In the genomic region with DNA sequence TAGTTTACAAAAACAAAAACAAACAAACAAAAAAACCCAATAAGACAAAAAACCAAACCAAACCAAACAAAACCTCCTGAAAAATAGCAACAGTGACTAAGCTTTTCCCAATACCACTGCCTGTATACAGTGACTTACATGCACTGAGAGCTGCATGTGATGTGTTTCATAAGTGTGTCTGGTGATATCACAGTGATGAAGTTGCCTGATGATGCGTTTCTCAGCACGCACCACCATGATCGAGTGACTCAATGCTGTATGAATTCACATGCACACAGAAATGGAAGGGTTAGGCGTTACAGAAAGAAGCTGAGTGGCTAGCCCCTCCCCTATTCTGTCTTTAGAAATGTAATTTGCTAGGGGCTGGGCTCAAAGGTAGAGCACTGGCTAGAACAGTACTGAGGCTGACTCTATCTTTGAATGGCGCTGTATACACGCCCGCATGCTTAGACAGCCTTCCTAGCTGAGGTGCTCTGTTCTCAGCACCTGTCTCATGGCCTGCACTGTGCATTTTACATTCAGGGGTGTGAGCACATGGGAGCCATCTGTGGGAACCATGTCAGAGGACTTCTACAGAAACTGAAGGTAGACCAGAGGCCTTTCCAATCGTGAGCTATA, we compare ENCODE assay signal across 8 mouse cellular contexts. TPM values are rescaled to one million over a fixed set of nuclear protein-coding genes. Genes with fewer than 3 reads are reported as not detected.
A peak's percentile ranks its signal among the peaks of the same experiment; 100 is the strongest.
DNase-seq lines count a peak whose midpoint lies in the region; ATAC-seq and TF ChIP-seq lines count a peak whose summit lies in the region.

No protein-coding gene starts in this region.

- no peaks in the 10 kb centered on the region for H3K9me3 ChIP-seq in embryonic facial prominence, embryonic 11.5 days (replicated peaks; ENCODE audit: control insufficient read depth, low read length)
- H3K9me3 ChIP-seq in embryonic facial prominence, embryonic 10.5 days, result peaks cover 9% of the 10 kb centered on the region; the same call in 1 of the 2 replicates
- H3K9me3 ChIP-seq in intestine, embryonic 16.5 days (ENCODE audit: control insufficient read depth, low read length), result peaks cover 3% of the 10 kb centered on the region
- no peaks in the 10 kb centered on the region for H3K9me3 ChIP-seq in intestine, postnatal 0 days (ENCODE audit: control insufficient read depth)
- H3K9me3 ChIP-seq in limb, embryonic 15.5 days, result no peaks in the 10 kb centered on the region

- WGBS in embryonic facial prominence, embryonic 11.5 days, result 84% methylated on average over 8 of the region's 8 CpGs
- WGBS in embryonic facial prominence, embryonic 10.5 days, result 88% methylated on average over 8 of the region's 8 CpGs
- 84% methylated on average over 8 of the region's 8 CpGs for WGBS in intestine, embryonic 16.5 days
- 77% methylated on average over 8 of the region's 8 CpGs for WGBS in intestine, postnatal 0 days
- WGBS in limb, embryonic 15.5 days, result 73% methylated on average over 8 of the region's 8 CpGs

- H3K4me3 ChIP-seq in embryonic facial prominence, embryonic 11.5 days (ENCODE audit: low read depth, low read length), result no peak overlapping the region
- no peak overlapping the region for H3K4me3 ChIP-seq in embryonic facial prominence, embryonic 10.5 days
- no peak overlapping the region for H3K4me3 ChIP-seq in intestine, embryonic 16.5 days (ENCODE audit: low read length)
- H3K4me3 ChIP-seq in intestine, postnatal 0 days (ENCODE audit: low read depth, low read length), result no peak overlapping the region
- H3K4me3 ChIP-seq in limb, embryonic 15.5 days, result no peak overlapping the region

- ATAC-seq in embryonic facial prominence, embryonic 11.5 days (replicated peaks; ENCODE audit: insufficient number of reproducible peaks, low FRiP score, low TSS enrichment, low read depth), result peak; percentile 71
- ATAC-seq in intestine, embryonic 16.5 days, result 0 out of 2 replicates have a peak, but pooled peaks have one; percentile 37
- ATAC-seq in intestine, postnatal 0 days, result no peak
- no peak for ATAC-seq in limb, embryonic 15.5 days (ENCODE audit: insufficient number of reproducible peaks, low FRiP score, low TSS enrichment, low read depth)

- no peak for DNase-seq in embryonic facial prominence, embryonic 11.5 days (ENCODE audit: low spot score)
- no peak for DNase-seq in embryonic facial prominence, embryonic 10.5 days (ENCODE audit: low spot score)
- peak; percentile 38 for DNase-seq in brain, embryonic 14.5 days (ENCODE audit: low read depth)
- DNase-seq in embryo, embryonic 10.5 days (ENCODE audit: low spot score), result no peak
- DNase-seq in retina, embryonic 14.5 days (ENCODE audit: low spot score), result no peak

- H3K27me3 ChIP-seq in embryonic facial prominence, embryonic 11.5 days (ENCODE audit: control insufficient read depth, insufficient read depth, low read length), result no peaks in the 10 kb centered on the region
- H3K27me3 ChIP-seq in embryonic facial prominence, embryonic 10.5 days (replicated peaks; ENCODE audit: low read depth, poor library complexity, severe bottlenecking), result no peaks in the 10 kb centered on the region
- H3K27me3 ChIP-seq in intestine, embryonic 16.5 days (replicated peaks; ENCODE audit: control insufficient read depth, insufficient read depth, low read length), result no peaks in the 10 kb centered on the region
- H3K27me3 ChIP-seq in intestine, postnatal 0 days (replicated peaks; ENCODE audit: control insufficient read depth, insufficient read depth, low read length), result no peaks in the 10 kb centered on the region
- H3K27me3 ChIP-seq in limb, embryonic 15.5 days, result no peaks in the 10 kb centered on the region

- no peaks in the 10 kb centered on the region for H3K4me1 ChIP-seq in embryonic facial prominence, embryonic 11.5 days (ENCODE audit: control insufficient read depth, insufficient read depth, low read length)
- peaks cover 10% of the 10 kb centered on the region for H3K4me1 ChIP-seq in embryonic facial prominence, embryonic 10.5 days
- H3K4me1 ChIP-seq in intestine, embryonic 16.5 days (ENCODE audit: control insufficient read depth, insufficient read depth, low read length), result peaks cover 7% of the 10 kb centered on the region; the same call in 1 of the 2 replicates
- no peaks in the 10 kb centered on the region for H3K4me1 ChIP-seq in intestine, postnatal 0 days (replicated peaks; ENCODE audit: control insufficient read depth, insufficient read depth, low read length)
- peaks cover 18% of the 10 kb centered on the region for H3K4me1 ChIP-seq in limb, embryonic 15.5 days

- no peak overlapping the region for H3K4me2 ChIP-seq in embryonic facial prominence, embryonic 11.5 days (ENCODE audit: low read depth, low read length)
- H3K4me2 ChIP-seq in intestine, embryonic 16.5 days (ENCODE audit: low read depth, low read length), result no peak overlapping the region
- no peak overlapping the region for H3K4me2 ChIP-seq in intestine, postnatal 0 days (replicated peaks; ENCODE audit: low read depth)
- H3K4me2 ChIP-seq in limb, embryonic 15.5 days, result no peak overlapping the region

- no peak overlapping the region for H3K9ac ChIP-seq in embryonic facial prominence, embryonic 11.5 days (replicated peaks; ENCODE audit: low read length)
- no peak overlapping the region for H3K9ac ChIP-seq in intestine, embryonic 16.5 days (ENCODE audit: low read depth, low read length)
- no peak overlapping the region for H3K9ac ChIP-seq in intestine, postnatal 0 days (ENCODE audit: low read depth, low read length)
- no peak overlapping the region for H3K9ac ChIP-seq in limb, embryonic 15.5 days

- no peak for TF ChIP-seq CTCF in intestine, postnatal 0 days (IDR thresholded peaks at IDR 0.05; ENCODE audit: low read depth)
- no peak for TF ChIP-seq CTCF in brain, embryonic 14.5 days (IDR thresholded peaks at IDR 0.05; ENCODE audit: borderline replicate concordance, extremely low read depth, insufficient read depth, insufficient read length)

- no peak overlapping the region for H3K27ac ChIP-seq in embryonic facial prominence, embryonic 11.5 days (replicated peaks; ENCODE audit: low read depth, low read length)
- no peak overlapping the region for H3K27ac ChIP-seq in embryonic facial prominence, embryonic 10.5 days (replicated peaks)
- H3K27ac ChIP-seq in intestine, embryonic 16.5 days (ENCODE audit: low read length), result no peak overlapping the region
- no peak overlapping the region for H3K27ac ChIP-seq in intestine, postnatal 0 days (ENCODE audit: low read depth, low read length)
- peak overlapping the region; percentile 34; the same call in 1 of the 2 replicates for H3K27ac ChIP-seq in limb, embryonic 15.5 days

- TF ChIP-seq POLR2A in brain, embryonic 14.5 days (IDR thresholded peaks at IDR 0.05; ENCODE audit: borderline replicate concordance, extremely low read depth, insufficient read depth, insufficient read length, poor library complexity, severe bottlenecking), result no peak

- H3K36me3 ChIP-seq in embryonic facial prominence, embryonic 11.5 days (replicated peaks; ENCODE audit: control insufficient read depth, insufficient read depth, low read depth, low read length), result no peaks in the 10 kb centered on the region
- no peaks in the 10 kb centered on the region; the same call in 1 of the 2 replicates for H3K36me3 ChIP-seq in embryonic facial prominence, embryonic 10.5 days (replicated peaks)
- H3K36me3 ChIP-seq in intestine, embryonic 16.5 days (ENCODE audit: control insufficient read depth, insufficient read depth, low read length), result no peaks in the 10 kb centered on the region
- no peaks in the 10 kb centered on the region for H3K36me3 ChIP-seq in intestine, postnatal 0 days (ENCODE audit: control insufficient read depth, insufficient read depth)
- no peaks in the 10 kb centered on the region for H3K36me3 ChIP-seq in limb, embryonic 15.5 days

RNA-seq across cellular contexts. Expression of a gene that starts 44.9 kb away (rescaled TPM):
- polyA plus RNA-seq in embryonic facial prominence, embryonic 11.5 days (2014; fragmentation: Nextera tagmentation; extraction: Ambion mirVana), result 11.9 and 13.0 TPM in 2 replicates
- polyA plus RNA-seq in embryonic facial prominence, embryonic 10.5 days (2016; fragmentation: Nextera tagmentation; extraction: Ambion mirVana), result 8.1 and 9.4 TPM in 2 replicates
- 6.4 and 7.3 TPM in 2 replicates for polyA plus RNA-seq in intestine, embryonic 16.5 days (2015; fragmentation: Nextera tagmentation; extraction: Ambion mirVana)
- polyA plus RNA-seq in intestine, postnatal 0 days (2015; fragmentation: Nextera tagmentation; extraction: Ambion mirVana), result 8.2 and 9.5 TPM in 2 replicates
- 30.0 and 36.8 TPM in 2 replicates for polyA plus RNA-seq in brain, embryonic 14.5 days (2012; rRNA removed)
- 14.4 and 17.1 TPM in 2 replicates for polyA plus RNA-seq in limb, embryonic 15.5 days (2015; fragmentation: Nextera tagmentation; extraction: Ambion mirVana)

Comparison
In these comparisons a context has a peak if more than half of its experiments do, and no peak if none do; other contexts are left out.
1. ATAC-seq: peak in embryonic facial prominence, embryonic 11.5 days (single experiment) and intestine, embryonic 16.5 days (single experiment); none in intestine, postnatal 0 days (single experiment) and limb, embryonic 15.5 days (single experiment).